Mouse (Mus musculus) ES-E14 (cell line): ENCODE data around the gene Tufm. TPM values are rescaled to one million over a fixed set of nuclear protein-coding genes. Genes with fewer than 3 reads are reported as not detected.

Experiments
- DNase-seq: peaks from one replicate; pipeline ENCODE4 v3.0.0-alpha.2; 2013; ENCODE audit warnings: low read depth, low spot score
- H3K27ac ChIP-seq: 2 replicates; pipeline ENCODE4 v1.5.1; 2012; ENCODE audit warnings: low read depth, mild to moderate bottlenecking, low read length, moderate library complexity, mixed read lengths; ENCODE audit not compliant: poor library complexity, insufficient read depth, severe bottlenecking
- H3K36me3 ChIP-seq: 2 replicates; pipeline ENCODE4 v1.6.1; 2012; ENCODE audit warnings: mild to moderate bottlenecking, low read length, moderate library complexity, mixed read lengths; ENCODE audit not compliant: control insufficient read depth, poor library complexity, insufficient read depth, severe bottlenecking
- H3K4me1 ChIP-seq, 2 experiments: fragments of 150-350 bp in 1 of 2; sonication (generic) in 1 of 2; 2 replicates each; pipeline ENCODE4 v1.6.1; 2012; ENCODE audit warnings: low read length in 2 of 2, mild to moderate bottlenecking in 1 of 2, mixed read lengths in 1 of 2; ENCODE audit not compliant: control insufficient read depth in 2 of 2, insufficient read depth in 2 of 2, poor library complexity in 1 of 2
- H3K4me3 ChIP-seq, 2 experiments: fragments of 150-350 bp in 1 of 2; sonication (generic) in 1 of 2; 2 replicates each; pipeline ENCODE4 v1.5.1; 2012; ENCODE audit warnings: low read length in 2 of 2, low read depth in 1 of 2, mild to moderate bottlenecking in 1 of 2, mixed read lengths in 1 of 2; ENCODE audit not compliant: insufficient read depth in 1 of 2, poor library complexity in 1 of 2, severe bottlenecking in 1 of 2
- H3K9ac ChIP-seq: 2 replicates; pipeline ENCODE4 v1.6.1; 2012; ENCODE audit warnings: low read depth, mild to moderate bottlenecking, low read length, mixed read lengths; ENCODE audit not compliant: poor library complexity, insufficient read depth, severe bottlenecking
- H3K9me3 ChIP-seq: fragments of 150-350 bp; sonication (generic); 2 replicates; pipeline ENCODE4 v1.6.1; 2012; ENCODE audit warnings: low read depth, mild to moderate bottlenecking, low read length; ENCODE audit not compliant: control insufficient read depth, insufficient read depth
- CHD2 ChIP-seq: IDR thresholded peaks from 2 replicates; pipeline ENCODE4 v1.6.1; 2014; ENCODE audit warnings: mild to moderate bottlenecking, low read depth, low read length, inconsistent platforms
- HCFC1 ChIP-seq: IDR thresholded peaks from 2 replicates; pipeline ENCODE4 v1.6.1; 2012; ENCODE audit warnings: low read length, inconsistent platforms, borderline replicate concordance; ENCODE audit not compliant: insufficient read depth
- MAFK ChIP-seq: IDR thresholded peaks from 2 replicates; pipeline ENCODE4 v1.6.1; 2014; ENCODE audit warnings: mild to moderate bottlenecking, low read depth, low read length, inconsistent platforms; ENCODE audit not compliant: insufficient read depth
- ZC3H11A ChIP-seq: IDR thresholded peaks from 2 replicates; pipeline ENCODE4 v1.6.1; 2012; ENCODE audit warnings: low read depth, mild to moderate bottlenecking, inconsistent platforms, low read length, borderline replicate concordance
- ZNF384 ChIP-seq: IDR thresholded peaks from 2 replicates; pipeline ENCODE4 v1.6.1; 2012; ENCODE audit warnings: low read depth, low read length, inconsistent platforms
- in situ Hi-C, 2 experiments: fragments of 600-800 bp; cut with MboI; formaldehyde crosslinking; loops; one replicate each; pipeline ENCODE4 v1.15.1; 2025; ENCODE audit warnings: low sequenced_read_pairs in 2 of 2, inconsistent platforms in 1 of 2; ENCODE audit not compliant: unreplicated experiment in 2 of 2
- total RNA-seq: library from RNA; depleted of rRNA; stranded (reverse); fragments of 300-350 nt; gene quantifications from 2 replicates; pipeline ENCODE4 v1.2.3, GENCODE M21; 2012; rRNA removed

Tufm gene
- 125 and 133 TPM in 2 replicates for total RNA-seq

GRCm38 (mm10) chr7:126487052-126487483 lies at the start of gene Tufm:
Gene Tufm (plus strand): TSS chr7:126487361.
- H3K9ac ChIP-seq, result peak within 1 kb of the TSS; percentile 80
- peaks cover 0 to 7% of the 10 kb centered on the region in 2 experiments; a peak in 2 of 4 replicates for H3K4me1 ChIP-seq
- H3K9me3 ChIP-seq, result no peaks in the 10 kb centered on the region
- peak; percentile 87 for DNase-seq
- in situ Hi-C loops, result no loop called here
- no peak within 1 kb of the TSS; the same call in 1 of the 2 replicates for H3K27ac ChIP-seq
- H3K4me3 ChIP-seq, result peak within 1 kb of the TSS; percentile 79 to 82
- peaks cover 30% of the 10 kb centered on the region for H3K36me3 ChIP-seq
- no peak for TF ChIP-seq ZC3H11A
- TF ChIP-seq HCFC1, result peak; percentile 90
- 0 out of 2 replicates have a peak, but pooled peaks have one; percentile 2 for TF ChIP-seq MAFK

DNA sequence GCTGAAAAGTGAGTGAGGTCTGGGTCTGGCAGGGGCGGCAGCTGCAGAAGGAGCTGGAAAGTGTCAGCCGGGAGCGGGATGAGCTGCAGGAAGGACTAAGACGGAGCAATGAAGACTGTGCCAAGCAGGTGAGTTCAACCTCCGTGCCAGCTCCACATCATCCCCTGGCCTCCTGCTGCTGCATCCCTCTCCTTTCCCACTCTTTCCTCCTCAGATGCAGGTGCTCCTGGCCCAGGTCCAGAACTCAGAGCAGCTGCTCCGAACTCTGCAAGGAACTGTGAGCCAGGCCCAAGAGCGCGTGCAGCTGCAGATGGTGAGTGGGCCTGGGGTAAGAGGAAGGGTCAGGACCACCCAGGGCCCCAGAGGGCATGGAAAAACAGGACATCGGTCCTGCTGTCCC lies 47.0 kb upstream of the Tufm start:
- no peaks in the 10 kb centered on the region for H3K9me3 ChIP-seq
- H3K9ac ChIP-seq, result no peak overlapping the region
- no peak overlapping the region for H3K4me3 ChIP-seq
- TF ChIP-seq ZNF384 (no peak), ZC3H11A (no peak), HCFC1 (no peak), MAFK (no peak), CHD2 (no peak)
- H3K27ac ChIP-seq, result no peak overlapping the region
- H3K4me1 ChIP-seq, result peaks cover 5 to 9% of the 10 kb centered on the region in 2 experiments; a peak in 3 of 4 replicates
- H3K36me3 ChIP-seq, result peaks cover 18% of the 10 kb centered on the region
- DNase-seq, result no peak
- in situ Hi-C loops, result no loop called here

DNA sequence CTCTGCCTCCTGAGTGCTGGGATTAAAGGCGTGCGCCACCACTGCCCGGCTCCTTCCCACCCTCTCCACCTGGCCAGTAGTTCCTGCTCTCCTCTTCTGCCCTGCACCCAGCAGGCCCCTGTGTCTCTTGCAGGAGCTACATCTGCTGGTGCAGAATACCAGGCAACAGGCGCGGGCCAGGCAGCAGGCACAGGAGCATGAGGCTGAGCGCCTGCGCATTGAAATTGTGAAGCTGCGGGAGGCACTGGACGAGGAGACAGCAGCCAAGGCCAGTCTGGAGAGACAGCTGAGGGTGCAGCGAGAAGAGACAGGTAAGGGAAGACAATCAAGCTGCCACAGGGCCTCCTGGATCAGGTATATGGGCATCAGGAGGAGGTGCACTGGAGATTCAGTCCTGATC lies 43.2 kb upstream of the Tufm start:
- in situ Hi-C loops, result no loop called here
- no peak for DNase-seq

DNA sequence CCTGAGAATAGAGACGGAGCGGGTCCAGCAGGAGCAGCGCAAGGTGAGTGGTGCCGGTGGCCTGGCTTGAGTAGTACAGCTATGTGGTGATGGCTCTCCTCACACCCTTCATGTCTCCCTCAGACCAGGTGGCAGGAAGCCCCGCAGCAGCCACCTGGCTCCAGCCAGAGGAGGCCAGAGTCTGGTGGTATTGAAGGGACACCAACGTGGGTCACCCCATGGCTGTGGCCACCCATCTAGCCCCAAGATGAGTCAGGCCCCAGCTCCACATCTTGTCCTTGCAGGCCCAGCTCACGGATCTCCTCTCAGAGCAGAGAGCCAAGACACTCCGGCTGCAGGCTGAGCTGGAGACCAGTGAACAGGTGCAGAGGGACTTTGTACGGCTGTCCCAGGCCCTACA lies 42.6 kb upstream of the Tufm start:
- Histone ChIP-seq H3K9me3 (no peaks in the 10 kb centered on the region), H3K4me1 (peaks cover 0 to 4% of the 10 kb centered on the region in 2 experiments; a peak in 1 of 4 replicates), H3K4me3 (no peak overlapping the region), H3K27ac (no peak overlapping the region), H3K9ac (no peak overlapping the region), H3K36me3 (peaks cover 24% of the 10 kb centered on the region)
- in situ Hi-C loops, result no loop called here
- no peak for DNase-seq
- TF ChIP-seq MAFK, result no peak

More for the DNA sequence above, 43.2 kb upstream of the Tufm start:
- Histone ChIP-seq H3K9me3 (no peaks in the 10 kb centered on the region), H3K36me3 (peaks cover 24% of the 10 kb centered on the region), H3K4me1 (peaks cover 0 to 4% of the 10 kb centered on the region in 2 experiments; a peak in 1 of 4 replicates), H3K4me3 (no peak overlapping the region), H3K9ac (no peak overlapping the region), H3K27ac (no peak overlapping the region)
- TF ChIP-seq MAFK (no peak), HCFC1 (no peak), CHD2 (no peak), ZC3H11A (no peak), ZNF384 (no peak)

- TF ChIP-seq ZC3H11A (no peak), CHD2 (no peak), MAFK (no peak), ZNF384 (no peak), HCFC1 (no peak)
- in situ Hi-C loops, result no loop called here
- Histone ChIP-seq H3K36me3 (peaks cover 21% of the 10 kb centered on the region), H3K9ac (no peak overlapping the region), H3K4me3 (no peak overlapping the region), H3K9me3 (no peaks in the 10 kb centered on the region), H3K4me1 (peaks cover 0 to 2% of the 10 kb centered on the region in 2 experiments; a peak in 1 of 4 replicates), H3K27ac (no peak overlapping the region)
- DNase-seq, result no peak
Measured at GRCm38 (mm10) chr7:126445104-126445815, 41.9 kb upstream of the Tufm start.
